Mouse (Mus musculus) adrenal gland, postnatal 36 days (tissue): ENCODE measurements at regions not wholly inside any gene's neighbourhood (a gene's known extent, or its start where the extent isn't known, plus 50 kb on each side); places are given as distances from the start of the nearest gene placed in this dataset.
A peak's percentile ranks its signal among the peaks of the same experiment; 100 is the strongest.

Source experiments
- DNase-seq, 2 experiments: peaks; one replicate each; pipeline ENCODE4 v3.0.0; 2021; ENCODE audit warnings: mixed read lengths in 1 of 2

DNA sequence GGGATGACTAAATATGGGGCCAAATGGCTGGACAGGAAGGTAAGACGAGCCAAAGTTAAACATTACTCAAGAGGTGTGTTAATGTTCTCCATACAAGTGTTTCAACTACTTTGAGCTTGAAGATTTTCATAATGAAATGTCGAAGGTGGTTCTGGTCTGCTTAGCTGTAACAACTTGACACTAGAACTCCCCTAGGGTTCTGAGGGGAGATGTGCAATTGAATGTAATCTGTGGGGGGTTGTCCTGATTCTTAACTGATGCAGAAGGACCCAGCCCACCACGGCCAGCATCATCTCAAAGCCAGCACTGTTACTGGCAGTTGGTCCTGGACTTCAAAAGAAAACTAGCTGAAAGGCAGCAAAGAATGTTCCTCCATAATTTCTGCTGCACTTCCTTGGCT lies 55.3 kb downstream of the Gpr88 start:
- DNase-seq = no peak

DNA sequence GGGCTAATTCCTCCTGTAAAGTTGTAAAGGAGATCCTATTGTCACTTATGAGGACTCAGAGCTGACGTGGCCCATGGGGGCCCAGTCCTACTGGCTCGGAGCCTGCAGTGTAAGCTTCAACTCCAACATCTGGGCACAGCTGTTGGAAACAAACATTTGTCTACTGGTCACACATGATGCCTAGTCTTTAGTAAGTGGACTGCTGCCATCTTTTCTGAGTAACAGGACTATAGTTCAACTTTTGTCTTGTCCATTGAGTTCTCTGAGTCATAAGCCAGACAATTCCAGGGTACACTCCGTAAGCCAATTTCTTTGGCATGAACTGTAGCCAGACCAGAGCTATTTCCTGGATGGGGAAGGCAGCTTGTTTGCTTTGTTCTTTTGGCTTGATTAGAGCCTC lies 58.6 kb downstream of the Gpr88 start:
- DNase-seq = no peak

DNA sequence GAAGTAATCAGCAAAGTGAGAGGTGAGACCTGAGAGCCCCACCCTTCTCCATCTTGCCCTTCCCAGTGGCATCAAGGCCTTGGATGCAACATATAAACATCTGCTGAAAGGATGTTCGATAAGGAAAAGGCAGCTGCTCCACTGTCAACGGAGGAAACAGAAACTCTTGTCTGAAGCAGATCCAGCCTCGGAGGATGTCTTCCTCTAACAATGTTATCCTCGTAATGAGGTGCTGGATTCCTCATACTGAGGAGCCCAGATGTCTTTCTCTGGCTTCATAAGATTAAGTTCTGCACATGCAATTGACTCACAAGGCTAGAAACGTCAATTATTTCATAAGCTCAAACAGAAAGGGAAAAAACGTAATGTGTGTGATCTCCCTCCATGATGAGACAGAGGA lies 61.8 kb upstream of the Vcam1 start:
- no peak for DNase-seq

- DNase-seq = no peak
Measured at GRCm38 (mm10) chr3:116190727-116191126, 61.2 kb upstream of the Vcam1 start.

- peak in 1 of 2 experiments; percentile 13 for DNase-seq
Measured at GRCm38 (mm10) chr3:116189363-116190100, 60.0 kb upstream of the Vcam1 start.

- no peak for DNase-seq
Measured at GRCm38 (mm10) chr3:116185206-116185605, 55.7 kb upstream of the Vcam1 start.

DNA sequence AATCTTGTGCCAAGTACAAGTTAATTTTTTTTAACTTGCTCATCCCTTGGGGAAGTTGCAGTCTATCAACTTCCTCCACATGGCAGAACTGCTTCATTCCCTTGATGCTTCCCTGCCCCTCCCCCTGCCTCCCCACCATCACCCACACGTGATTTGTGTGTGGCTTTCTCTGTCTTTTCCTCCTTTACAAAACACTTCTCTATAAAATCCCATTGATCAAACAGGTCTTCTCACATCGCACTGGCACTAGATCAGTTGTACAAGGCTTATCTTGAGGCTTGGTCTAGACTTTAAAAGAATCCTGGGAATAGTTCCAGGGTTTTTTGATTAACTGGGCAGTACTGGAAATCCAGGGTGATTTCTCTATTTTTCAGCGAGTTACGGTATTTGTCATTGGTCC lies 55.0 kb upstream of the Vcam1 start:
- DNase-seq = peak in 1 of 2 experiments; percentile 55

DNA sequence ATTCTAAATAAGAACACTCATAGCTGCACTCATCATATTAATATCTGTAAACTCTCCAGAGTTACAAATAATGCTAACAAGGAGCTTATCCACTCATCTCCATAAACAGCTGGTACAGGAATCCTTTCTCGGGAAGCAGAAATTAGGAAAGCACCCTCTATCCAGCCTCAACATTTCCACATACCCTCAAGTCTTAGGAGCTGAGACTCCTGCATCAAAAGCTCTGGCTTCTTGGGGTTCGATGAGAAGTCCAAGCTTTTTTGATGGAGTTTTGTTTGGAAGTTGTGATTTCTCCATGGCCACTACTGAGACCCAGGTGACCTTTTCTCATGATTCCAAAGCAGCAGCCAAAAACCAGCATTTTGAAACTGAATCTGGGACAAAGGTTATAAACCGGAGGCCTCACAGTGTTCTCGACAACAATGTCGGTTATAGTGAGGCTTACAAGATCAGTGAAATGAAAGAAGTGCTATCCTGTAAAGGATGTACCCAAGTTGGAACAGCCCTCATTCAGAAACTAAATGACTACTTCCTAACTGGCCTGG lies 50.9 kb upstream of the Vcam1 start:
- no peak for DNase-seq
